8 mouse cellular contexts compared by ENCODE assay signal in genomic region chr17:47468063-47468462, GRCm38 (mm10). TPM values are rescaled to one million over a fixed set of nuclear protein-coding genes. Genes with fewer than 3 reads are reported as not detected.
DNase-seq lines count a peak whose midpoint lies in the region; ATAC-seq and TF ChIP-seq lines count a peak whose summit lies in the region.

No protein-coding gene starts in this region.

- TF ChIP-seq CTCF in cerebellum, adult 2 months (IDR thresholded peaks at IDR 0.05; ENCODE audit: borderline replicate concordance, insufficient read depth, low read depth, low read length), result no peak

- no peaks in the 10 kb centered on the region for H3K36me3 ChIP-seq in heart, embryonic 14.5 days (ENCODE audit: control insufficient read depth, insufficient read depth, low read length)
- H3K36me3 ChIP-seq in embryonic facial prominence, embryonic 12.5 days, result no peaks in the 10 kb centered on the region
- H3K36me3 ChIP-seq in intestine, embryonic 14.5 days (ENCODE audit: control insufficient read depth, insufficient read depth, low read length), result no peaks in the 10 kb centered on the region
- no peaks in the 10 kb centered on the region for H3K36me3 ChIP-seq in midbrain, embryonic 15.5 days (replicated peaks)

- whole genome bisulfite sequencing in heart, embryonic 14.5 days, result 24% methylated on average over 14 of the region's 14 CpGs
- 16% methylated on average over 14 of the region's 14 CpGs for WGBS in embryonic facial prominence, embryonic 12.5 days
- WGBS in intestine, embryonic 14.5 days, result 23% methylated on average over 14 of the region's 14 CpGs
- WGBS in midbrain, embryonic 15.5 days, result 20% methylated on average over 14 of the region's 14 CpGs
- 51% methylated on average over 14 of the region's 14 CpGs for WGBS in cerebellum, adult 2 months

- no peak for ATAC-seq in heart, embryonic 14.5 days (ENCODE audit: insufficient number of reproducible peaks, insufficient read depth, low FRiP score, low read depth)
- ATAC-seq in embryonic facial prominence, embryonic 12.5 days (ENCODE audit: insufficient number of reproducible peaks, insufficient read depth, low FRiP score, low TSS enrichment), result no peak
- no peak for ATAC-seq in intestine, embryonic 14.5 days (replicated peaks; ENCODE audit: low FRiP score, low TSS enrichment, low read depth)
- ATAC-seq in midbrain, embryonic 15.5 days (replicated peaks), result no peak

- peaks cover 18% of the 10 kb centered on the region; the same call in 1 of the 2 replicates for H3K27me3 ChIP-seq in heart, embryonic 14.5 days (ENCODE audit: control insufficient read depth, insufficient read depth, low read length)
- H3K27me3 ChIP-seq in embryonic facial prominence, embryonic 12.5 days, result peaks cover 34% of the 10 kb centered on the region
- peaks cover 17% of the 10 kb centered on the region for H3K27me3 ChIP-seq in intestine, embryonic 14.5 days (replicated peaks; ENCODE audit: control insufficient read depth, insufficient read depth, low read length)
- peaks cover 25% of the 10 kb centered on the region for H3K27me3 ChIP-seq in midbrain, embryonic 15.5 days (replicated peaks)
- no peaks in the 10 kb centered on the region for H3K27me3 ChIP-seq in cerebellum, adult 2 months (ENCODE audit: control insufficient read depth, insufficient read depth, low read length)

- H3K4me3 ChIP-seq in heart, embryonic 14.5 days (ENCODE audit: control insufficient read depth in 1 of 2, insufficient read depth in 1 of 2, low read depth in 1 of 2, low read length in 2 of 2), result peak overlapping the region; percentile 30 to 46
- peak overlapping the region; percentile 18 for H3K4me3 ChIP-seq in embryonic facial prominence, embryonic 12.5 days
- H3K4me3 ChIP-seq in intestine, embryonic 14.5 days (ENCODE audit: low read depth, low read length), result peak overlapping the region; percentile 21
- peak overlapping the region; percentile 2; the same call in 1 of the 2 replicates for H3K4me3 ChIP-seq in midbrain, embryonic 15.5 days
- H3K4me3 ChIP-seq in cerebellum, adult 2 months (replicated peaks; ENCODE audit: insufficient read depth, low read depth, low read length), result no peak overlapping the region

- intact Hi-C loops in heart, postnatal 10 days (cut with DNase I), result no loop called here

- DNase-seq in heart, postnatal 10 days, result no peak
- no peak for DNase-seq in intestine, embryonic 14.5 days (ENCODE audit: low spot score)
- no peak for DNase-seq in cerebellum, adult 2 months
- DNase-seq in frontal cortex, postnatal 36 days (ENCODE audit: low spot score in 2 of 2), result no peak
- DNase-seq in thymus, adult 18-20 months, result no peak

- peak overlapping the region; percentile 58 for H3K9ac ChIP-seq in heart, embryonic 14.5 days (ENCODE audit: low read length)
- no peak overlapping the region for H3K9ac ChIP-seq in embryonic facial prominence, embryonic 12.5 days
- 0 out of 2 replicates have a peak overlapping the region, but pooled peaks have one; percentile 29 for H3K9ac ChIP-seq in intestine, embryonic 14.5 days (ENCODE audit: low read length)
- H3K9ac ChIP-seq in midbrain, embryonic 15.5 days, result no peak overlapping the region

- H3K9me3 ChIP-seq in heart, embryonic 14.5 days (ENCODE audit: control insufficient read depth, low read length), result no peaks in the 10 kb centered on the region
- H3K9me3 ChIP-seq in embryonic facial prominence, embryonic 12.5 days, result no peaks in the 10 kb centered on the region
- H3K9me3 ChIP-seq in intestine, embryonic 14.5 days (ENCODE audit: control insufficient read depth, low read length), result no peaks in the 10 kb centered on the region
- H3K9me3 ChIP-seq in midbrain, embryonic 15.5 days, result no peaks in the 10 kb centered on the region

- peaks cover 17% of the 10 kb centered on the region in 2 experiments for H3K4me1 ChIP-seq in heart, embryonic 14.5 days (ENCODE audit: control insufficient read depth in 2 of 2, insufficient read depth in 2 of 2, low read length in 2 of 2)
- peaks cover 22% of the 10 kb centered on the region for H3K4me1 ChIP-seq in embryonic facial prominence, embryonic 12.5 days
- H3K4me1 ChIP-seq in intestine, embryonic 14.5 days (replicated peaks; ENCODE audit: control insufficient read depth, insufficient read depth, low read length), result peaks cover 36% of the 10 kb centered on the region
- no peaks in the 10 kb centered on the region for H3K4me1 ChIP-seq in midbrain, embryonic 15.5 days
- H3K4me1 ChIP-seq in cerebellum, adult 2 months (ENCODE audit: control insufficient read depth, insufficient read depth, low read length), result peaks cover 26% of the 10 kb centered on the region

- H3K4me2 ChIP-seq in heart, embryonic 14.5 days (ENCODE audit: low read length), result peak overlapping the region; percentile 59
- peak overlapping the region; percentile 40 for H3K4me2 ChIP-seq in embryonic facial prominence, embryonic 12.5 days (replicated peaks)
- H3K4me2 ChIP-seq in intestine, embryonic 14.5 days (ENCODE audit: low read length), result peak overlapping the region; percentile 41
- peak overlapping the region; percentile 10; the same call in 1 of the 2 replicates for H3K4me2 ChIP-seq in midbrain, embryonic 15.5 days

- TF ChIP-seq POLR2A in cerebellum, adult 2 months (IDR thresholded peaks at IDR 0.05; ENCODE audit: borderline replicate concordance, insufficient read depth, low read length), result no peak

- no peak overlapping the region for H3K27ac ChIP-seq in heart, embryonic 14.5 days (replicated peaks in 1 of 2; ENCODE audit: control insufficient read depth in 1 of 2, insufficient read depth in 1 of 2, low read depth in 2 of 2, low read length in 2 of 2)
- H3K27ac ChIP-seq in embryonic facial prominence, embryonic 12.5 days, result no peak overlapping the region
- H3K27ac ChIP-seq in intestine, embryonic 14.5 days (ENCODE audit: low read depth), result no peak overlapping the region
- no peak overlapping the region for H3K27ac ChIP-seq in midbrain, embryonic 15.5 days
- no peak overlapping the region for H3K27ac ChIP-seq in cerebellum, adult 2 months (ENCODE audit: insufficient read depth, low read length)

RNA-seq across cellular contexts. Expression of gene 1700001C19Rik, which starts 30.9 kb away (rescaled TPM):
- polyA plus RNA-seq in heart, embryonic 14.5 days (2014; fragmentation: Nextera tagmentation; extraction: Ambion mirVana), result 0.72 and 0.92 TPM in 2 replicates
- not detected for total RNA-seq in heart, postnatal 10 days (2021)
- 0.25 and 0.41 TPM in 2 replicates for polyA plus RNA-seq in embryonic facial prominence, embryonic 12.5 days (2016; fragmentation: Nextera tagmentation; extraction: Ambion mirVana)
- 0.22 and 0.24 TPM in 2 replicates for polyA plus RNA-seq in intestine, embryonic 14.5 days (2014; fragmentation: Nextera tagmentation; extraction: Ambion mirVana)
- 0.44 and 0.77 TPM in 2 replicates for polyA plus RNA-seq in midbrain, embryonic 15.5 days (2015; fragmentation: Nextera tagmentation; extraction: Ambion mirVana)
- 0.19 and 0.25 TPM in 2 replicates for polyA plus RNA-seq in cerebellum, adult 2 months (2012; rRNA removed)

RNA-seq across cellular contexts. Expression of gene AI661453, which starts 31.6 kb away (rescaled TPM):
- 0.47 and 0.76 TPM in 2 replicates for polyA plus RNA-seq in heart, embryonic 14.5 days (2014; fragmentation: Nextera tagmentation; extraction: Ambion mirVana)
- total RNA-seq in heart, postnatal 10 days (2021), result 1 to 10 TPM; 1.5 to 2.0 TPM
- 0.61 and 0.65 TPM in 2 replicates for polyA plus RNA-seq in embryonic facial prominence, embryonic 12.5 days (2016; fragmentation: Nextera tagmentation; extraction: Ambion mirVana)
- 3.4 and 4.4 TPM in 2 replicates for polyA plus RNA-seq in intestine, embryonic 14.5 days (2014; fragmentation: Nextera tagmentation; extraction: Ambion mirVana)
- 0.26 and 0.33 TPM in 2 replicates for polyA plus RNA-seq in midbrain, embryonic 15.5 days (2015; fragmentation: Nextera tagmentation; extraction: Ambion mirVana)
- 0.11 and 0.13 TPM in 2 replicates for polyA plus RNA-seq in cerebellum, adult 2 months (2012; rRNA removed)

RNA-seq across cellular contexts. Expression of gene Taf8, which starts 34.0 kb away (rescaled TPM):
- 16.2 and 16.8 TPM in 2 replicates for polyA plus RNA-seq in heart, embryonic 14.5 days (2014; fragmentation: Nextera tagmentation; extraction: Ambion mirVana)
- total RNA-seq in heart, postnatal 10 days (2021), result 10 to 100 TPM; 14.0 to 15.5 TPM
- polyA plus RNA-seq in embryonic facial prominence, embryonic 12.5 days (2016; fragmentation: Nextera tagmentation; extraction: Ambion mirVana), result 34.2 and 35.8 TPM in 2 replicates
- 21.5 and 25.0 TPM in 2 replicates for polyA plus RNA-seq in intestine, embryonic 14.5 days (2014; fragmentation: Nextera tagmentation; extraction: Ambion mirVana)
- 22.0 and 22.4 TPM in 2 replicates for polyA plus RNA-seq in midbrain, embryonic 15.5 days (2015; fragmentation: Nextera tagmentation; extraction: Ambion mirVana)
- 30.7 and 32.0 TPM in 2 replicates for polyA plus RNA-seq in cerebellum, adult 2 months (2012; rRNA removed)

RNA-seq across cellular contexts. Expression of gene Ccnd3, which starts 36.8 kb away (rescaled TPM):
- polyA plus RNA-seq in heart, embryonic 14.5 days (2014; fragmentation: Nextera tagmentation; extraction: Ambion mirVana), result 466 and 469 TPM in 2 replicates
- total RNA-seq in heart, postnatal 10 days (2021), result 100 to 1,000 TPM; 119 to 132 TPM
- polyA plus RNA-seq in embryonic facial prominence, embryonic 12.5 days (2016; fragmentation: Nextera tagmentation; extraction: Ambion mirVana), result 355 and 362 TPM in 2 replicates
- polyA plus RNA-seq in intestine, embryonic 14.5 days (2014; fragmentation: Nextera tagmentation; extraction: Ambion mirVana), result 450 and 457 TPM in 2 replicates
- 74.0 and 87.8 TPM in 2 replicates for polyA plus RNA-seq in midbrain, embryonic 15.5 days (2015; fragmentation: Nextera tagmentation; extraction: Ambion mirVana)
- 50.5 and 57.3 TPM in 2 replicates for polyA plus RNA-seq in cerebellum, adult 2 months (2012; rRNA removed)

Comparison
In these comparisons a context has a peak if more than half of its experiments do, and no peak if none do; other contexts are left out.
1. H3K9ac ChIP-seq: peak in heart, embryonic 14.5 days (single experiment) and intestine, embryonic 14.5 days (single experiment); none in embryonic facial prominence, embryonic 12.5 days (single experiment) and midbrain, embryonic 15.5 days (single experiment).
2. Peak in every context shown above with its lines, with median percentiles within 50 percentile points of each other: H3K4me2 ChIP-seq.